Mouse (Mus musculus) small intestine, adult 2 months (tissue): Measurements from ENCODE around the gene Traf2.

Experiments used
- CTCF ChIP-seq: fragments of 200-500 bp; IDR thresholded peaks from 2 replicates; pipeline ENCODE4 v1.5.1; 2012; ENCODE audit warnings: low read depth, mild to moderate bottlenecking, control low read depth, inconsistent platforms, low read length, moderate library complexity, mixed read lengths; ENCODE audit not compliant: insufficient replicate concordance, insufficient read length; ENCODE audit errors: extremely low read depth
- POLR2A ChIP-seq: fragments of 200-500 bp; IDR thresholded peaks from 2 replicates; pipeline ENCODE4 v1.6.1; 2012; ENCODE audit warnings: low read depth, mild to moderate bottlenecking, control low read depth, inconsistent platforms, low read length, moderate library complexity

DNA sequence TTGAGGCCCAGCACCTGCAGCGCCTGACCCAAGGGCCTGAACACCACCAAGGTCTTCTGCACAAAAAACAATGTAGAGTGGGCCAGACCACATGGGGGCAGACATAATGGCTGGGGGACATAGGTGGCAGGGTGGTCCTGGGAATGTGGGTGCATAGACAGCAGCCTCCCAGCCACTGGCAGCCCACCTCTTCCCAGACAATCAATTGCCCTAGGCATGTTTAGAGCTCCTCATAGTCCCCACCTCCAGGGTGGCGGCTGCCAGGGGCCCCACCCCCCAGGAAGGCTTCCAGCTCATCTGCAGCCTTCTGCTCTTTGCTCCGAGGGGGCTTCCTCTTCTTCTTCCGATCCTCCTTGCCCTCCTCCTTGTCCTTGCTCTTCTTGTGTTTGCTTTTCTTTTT, 36.8 kb upstream of the Traf2 start:
- TF ChIP-seq CTCF (no peak), POLR2A (no peak)
